Mouse (Mus musculus): Measurements from ENCODE around the gene Jakmip3.

GRCm38 (mm10) chr7:138928456-138928855 is 12.1 kb upstream of the Jakmip3 start:
- no peak for TF ChIP-seq ZC3H11A (IDR thresholded peaks at IDR 0.05; ENCODE audit: borderline replicate concordance, low read depth, low read length)
- TF ChIP-seq MAFK (IDR thresholded peaks at IDR 0.05; ENCODE audit: insufficient read depth, low read depth, low read length) = no peak
- TF ChIP-seq CHD2 (IDR thresholded peaks at IDR 0.05; ENCODE audit: low read depth, low read length) = no peak
- no peak for TF ChIP-seq ZNF384 (IDR thresholded peaks at IDR 0.05; ENCODE audit: low read depth, low read length)
- no peak for TF ChIP-seq HCFC1 (IDR thresholded peaks at IDR 0.05; ENCODE audit: borderline replicate concordance, insufficient read depth, low read length)
